Mouse (Mus musculus) neural tube, embryonic 14.5 days (tissue): ENCODE results near the gene Otop1. TPM values are rescaled to one million over a fixed set of nuclear protein-coding genes. Genes with fewer than 3 reads are reported as not detected.
A peak's percentile ranks its signal among the peaks of the same experiment; 100 is the strongest.

Experiments
- ATAC-seq: fragments of 200-750 bp; cut with Nextera tagmentation; 2 replicates; pipeline ENCODE4 v1.8.0; 2017; ENCODE audit warnings: low read depth, mild to moderate bottlenecking, moderate TSS enrichment, moderate library complexity
- H3K27ac ChIP-seq: fragments of 300-500 bp; sonication (generic); 2 replicates; pipeline ENCODE4 v1.5.1; 2014; ENCODE audit warnings: low read depth, mild to moderate bottlenecking, control low read depth, low read length, moderate library complexity, mixed read lengths
- H3K27me3 ChIP-seq: fragments of 300-500 bp; sonication (generic); 2 replicates; pipeline ENCODE4 v1.6.1; 2014; ENCODE audit warnings: low read length; ENCODE audit not compliant: control insufficient read depth, insufficient read depth
- H3K36me3 ChIP-seq: fragments of 300-500 bp; sonication (generic); 2 replicates; pipeline ENCODE4 v1.6.1; 2014; ENCODE audit warnings: low read length, mixed read lengths; ENCODE audit not compliant: control insufficient read depth, insufficient read depth
- H3K4me1 ChIP-seq: fragments of 300-500 bp; sonication (generic); 2 replicates; pipeline ENCODE4 v1.6.1; 2014; ENCODE audit warnings: low read length; ENCODE audit not compliant: control insufficient read depth, insufficient read depth
- H3K4me2 ChIP-seq: fragments of 300-500 bp; sonication (generic); 2 replicates; pipeline ENCODE4 v1.6.1; 2014; ENCODE audit warnings: mild to moderate bottlenecking, low read depth, low read length, control low read depth
- H3K4me3 ChIP-seq: fragments of 300-500 bp; sonication (generic); 2 replicates; pipeline ENCODE4 v1.5.1; 2014; ENCODE audit warnings: low read depth, low read length, control low read depth, mixed read lengths
- H3K9ac ChIP-seq: fragments of 300-500 bp; sonication (generic); replicated peaks from 2 replicates; pipeline ENCODE4 v1.6.1; 2014; ENCODE audit warnings: low read depth, mild to moderate bottlenecking, control low read depth, low read length, mixed read lengths
- H3K9me3 ChIP-seq: fragments of 300-500 bp; sonication (generic); 2 replicates; pipeline ENCODE4 v1.6.1; 2016; ENCODE audit warnings: low read length; ENCODE audit not compliant: control insufficient read depth
- WGBS: fragments of 180-500 bp; shearing (Covaris S2); extraction: QIAGEN DNeasy Blood & Tissue Kit; methylation state at CpG from one replicate; pipeline ENCODE4 v1.1.7; 2014; 5-methylcytosine and 5-hydroxymethylcytosine counted together
- polyA plus RNA-seq: library from polyadenylated mRNA; unstranded; fragments of >200 nt; fragmentation: Nextera tagmentation; extraction: Ambion mirVana; gene quantifications from 2 replicates; pipeline ENCODE4 v1.2.1, GENCODE M21; 2014

The Otop1 gene
- polyA plus RNA-seq, 1 experiment from 2014 or later = not detected

- 0 out of 2 replicates have a peak, but pooled peaks have one; percentile 1 for ATAC-seq
- Histone ChIP-seq H3K27me3 (peaks cover 39% of the 10 kb centered on the region), H3K9me3 (no peaks in the 10 kb centered on the region), H3K36me3 (no peaks in the 10 kb centered on the region), H3K9ac (0 out of 2 replicates have a peak overlapping the region, but pooled peaks have one; percentile 11), H3K4me2 (peak overlapping the region; percentile 54; the same call in 1 of the 2 replicates), H3K4me3 (peak overlapping the region; percentile 33), H3K27ac (no peak overlapping the region), H3K4me1 (peaks cover 8% of the 10 kb centered on the region; the same call in 1 of the 2 replicates)
- WGBS = 16% methylated on average over 12 of the region's 12 CpGs
These were observed 2.3 kb downstream of the Otop1 start for GRCm38 (mm10) chr5:38277936-38278600.

- no peak for ATAC-seq
- H3K27ac ChIP-seq = no peak overlapping the region
- H3K4me1 ChIP-seq = peaks cover 8% of the 10 kb centered on the region; the same call in 1 of the 2 replicates
- no peak overlapping the region for H3K4me2 ChIP-seq
- no peak overlapping the region for H3K4me3 ChIP-seq
- H3K9ac ChIP-seq = no peak overlapping the region
- no peaks in the 10 kb centered on the region for H3K9me3 ChIP-seq
- no peaks in the 10 kb centered on the region for H3K36me3 ChIP-seq
- peaks cover 34% of the 10 kb centered on the region for H3K27me3 ChIP-seq
- WGBS = 46% methylated on average over 1 of the region's 1 CpGs
These were observed 4.3 kb downstream of the Otop1 start for GRCm38 (mm10) chr5:38280075-38280474.

DNA sequence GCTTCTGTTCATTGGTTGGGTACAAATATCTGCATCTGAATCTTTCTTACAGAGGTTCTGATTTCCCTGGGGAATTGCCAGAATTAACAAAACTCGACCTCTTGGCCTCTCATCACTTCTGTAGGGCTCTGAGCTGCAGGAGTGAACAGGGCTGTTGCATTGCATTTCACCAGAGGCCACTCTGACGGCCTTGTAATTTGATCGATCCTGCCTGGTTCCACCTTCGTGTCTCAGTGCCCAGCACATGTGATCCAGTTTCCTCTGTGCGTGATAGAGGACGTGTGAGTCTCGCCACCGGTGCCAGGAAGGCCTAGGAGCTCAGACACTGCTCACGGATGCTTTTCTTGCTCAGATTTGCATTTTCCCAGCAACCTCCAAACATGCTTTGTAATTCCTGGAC lies 10.0 kb downstream of the Otop1 start:
- Histone ChIP-seq H3K4me3 (no peak overlapping the region), H3K9ac (no peak overlapping the region), H3K4me1 (no peaks in the 10 kb centered on the region), H3K27ac (no peak overlapping the region), H3K4me2 (no peak overlapping the region), H3K36me3 (no peaks in the 10 kb centered on the region), H3K9me3 (no peaks in the 10 kb centered on the region), H3K27me3 (no peaks in the 10 kb centered on the region)
- 80% methylated on average over 9 of the region's 9 CpGs for WGBS
- no peak for ATAC-seq

DNA sequence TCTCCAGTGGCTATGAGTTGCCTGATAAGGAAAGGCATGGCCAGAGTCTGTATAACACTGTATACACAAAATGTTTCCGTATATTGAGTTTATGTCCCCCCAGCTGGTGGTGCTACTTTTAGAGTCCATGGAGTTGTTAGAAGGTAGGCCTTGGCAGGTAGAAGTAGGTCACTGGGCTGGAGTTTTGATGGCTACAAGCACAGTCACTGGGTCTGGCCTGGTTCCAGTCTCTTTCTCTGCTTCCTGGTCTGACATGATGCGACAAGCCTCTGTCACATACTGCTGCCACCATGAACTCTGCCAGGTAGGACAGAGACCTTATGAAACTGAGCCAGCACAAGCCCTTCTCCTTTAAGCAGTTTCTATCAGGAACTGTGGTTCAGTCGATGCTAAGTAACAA lies 12.7 kb downstream of the Otop1 start:
- Histone ChIP-seq H3K9ac (no peak overlapping the region), H3K27me3 (no peaks in the 10 kb centered on the region), H3K4me2 (no peak overlapping the region), H3K4me1 (no peaks in the 10 kb centered on the region), H3K4me3 (no peak overlapping the region), H3K9me3 (no peaks in the 10 kb centered on the region), H3K36me3 (no peaks in the 10 kb centered on the region), H3K27ac (no peak overlapping the region)
- 89% methylated on average over 3 of the region's 3 CpGs for WGBS
- no peak for ATAC-seq

DNA sequence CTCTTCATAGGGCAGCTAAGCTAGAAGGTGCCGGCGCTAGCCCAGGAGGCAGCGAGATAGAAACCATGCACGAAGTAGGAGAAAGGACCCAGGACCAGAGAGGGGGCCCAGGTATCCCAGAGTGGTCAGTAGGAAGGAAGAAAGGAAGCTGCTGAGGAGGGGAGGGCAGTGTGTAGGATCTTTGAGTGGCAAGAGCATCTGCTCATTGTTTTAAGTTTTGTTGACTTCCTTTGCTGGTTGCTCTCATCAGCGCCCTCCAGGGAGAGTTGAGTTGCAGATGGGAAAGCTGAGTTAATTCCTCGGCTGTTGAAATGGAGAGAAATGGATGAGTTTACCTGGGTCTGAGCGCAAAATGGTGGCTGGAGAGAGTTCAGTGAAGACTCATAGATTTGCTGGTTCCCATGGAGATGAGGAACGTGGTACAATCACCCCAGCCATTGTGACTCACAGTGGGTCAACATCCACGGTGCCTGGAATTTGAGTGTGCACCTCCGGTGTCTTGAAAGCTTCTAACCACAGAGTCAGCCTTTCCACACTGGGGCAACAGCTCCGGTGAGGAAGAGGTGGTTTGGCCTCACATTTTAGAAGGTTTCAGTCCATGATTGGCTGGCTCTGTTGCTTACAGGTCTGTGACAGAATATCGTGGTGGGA lies 26.1 kb downstream of the Otop1 start:
- H3K9ac ChIP-seq = no peak overlapping the region
- no peak overlapping the region for H3K4me3 ChIP-seq
- no peaks in the 10 kb centered on the region for H3K36me3 ChIP-seq
- H3K4me2 ChIP-seq = no peak overlapping the region
- 91% methylated on average over 12 of the region's 12 CpGs for WGBS
- H3K27me3 ChIP-seq = no peaks in the 10 kb centered on the region
- no peak for ATAC-seq
- H3K4me1 ChIP-seq = no peaks in the 10 kb centered on the region
- H3K27ac ChIP-seq = no peak overlapping the region
- H3K9me3 ChIP-seq = no peaks in the 10 kb centered on the region

- H3K27ac ChIP-seq = no peak overlapping the region
- H3K9me3 ChIP-seq = no peaks in the 10 kb centered on the region
- no peak for ATAC-seq
- no peaks in the 10 kb centered on the region for H3K36me3 ChIP-seq
- no peak overlapping the region for H3K9ac ChIP-seq
- H3K4me3 ChIP-seq = no peak overlapping the region
- H3K27me3 ChIP-seq = no peaks in the 10 kb centered on the region
- 15% methylated on average over 12 of the region's 12 CpGs for WGBS
- H3K4me2 ChIP-seq = no peak overlapping the region
- H3K4me1 ChIP-seq = no peaks in the 10 kb centered on the region
These were observed 26.9 kb downstream of the Otop1 start for GRCm38 (mm10) chr5:38302651-38303050.

DNA sequence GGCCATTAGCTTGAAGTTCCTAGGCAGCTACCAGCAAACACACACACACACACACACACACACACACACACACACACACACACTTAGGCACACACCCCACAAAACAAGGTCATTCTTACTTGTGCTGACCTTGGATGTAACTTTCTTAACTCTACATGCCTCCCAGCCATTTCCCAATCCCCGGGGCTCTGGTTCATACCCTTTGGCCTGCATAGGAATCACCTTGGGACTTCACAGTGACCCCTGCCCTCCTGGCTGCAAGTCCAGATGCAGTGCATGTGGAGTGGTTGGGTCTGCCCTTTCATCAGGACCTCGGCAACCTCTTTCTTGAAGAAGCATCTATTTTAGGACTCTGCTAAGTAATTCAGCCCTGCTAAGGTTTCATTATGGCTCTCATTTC lies 29.5 kb downstream of the Otop1 start:
- ATAC-seq = no peak
- 86% methylated on average over 2 of the region's 2 CpGs for WGBS

DNA sequence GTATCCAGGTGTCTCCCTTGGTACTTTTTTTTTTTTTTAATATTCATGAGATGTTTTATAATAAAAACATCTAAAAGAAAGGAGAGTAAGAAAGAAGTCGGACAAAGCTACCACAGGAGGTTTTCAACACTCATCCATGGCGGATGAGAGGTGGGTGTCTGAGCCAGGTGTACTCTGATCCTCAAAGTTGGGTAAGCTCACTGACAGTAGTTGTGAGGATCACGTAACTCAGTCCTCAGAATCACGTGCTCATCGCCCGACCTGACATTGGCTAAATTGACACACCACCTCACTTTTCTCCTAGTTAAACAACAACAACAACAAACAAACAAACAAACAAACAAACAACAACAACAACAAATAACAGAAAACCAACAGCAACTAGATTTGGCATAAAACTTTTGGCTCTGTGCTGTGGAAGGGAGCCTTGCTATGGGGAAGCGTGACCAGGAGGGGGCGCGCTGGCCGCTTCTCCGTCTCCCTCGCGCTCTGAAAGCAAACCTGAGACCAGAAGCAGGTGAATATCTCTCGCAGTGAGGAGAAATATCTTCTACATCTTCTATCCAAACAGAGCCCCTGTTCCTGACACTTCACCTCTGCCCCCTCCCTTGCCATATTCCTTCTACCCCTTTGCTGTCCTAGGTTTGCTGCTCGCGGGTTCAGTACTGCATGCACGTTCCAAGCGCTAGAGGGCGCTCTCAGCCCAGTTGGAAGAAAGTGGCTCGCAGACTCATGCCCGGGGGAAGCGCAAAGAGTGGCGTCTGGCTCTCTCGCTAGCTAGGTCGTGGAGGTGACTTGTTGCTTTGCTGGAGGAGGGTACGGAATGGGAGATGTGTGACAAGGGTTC lies 31.7 kb downstream of the Otop1 start:
- Histone ChIP-seq H3K4me1 (no peaks in the 10 kb centered on the region), H3K27me3 (no peaks in the 10 kb centered on the region), H3K9ac (no peak overlapping the region), H3K4me2 (peak overlapping the region; percentile 55), H3K27ac (no peak overlapping the region), H3K4me3 (peak overlapping the region; percentile 31), H3K36me3 (no peaks in the 10 kb centered on the region), H3K9me3 (no peaks in the 10 kb centered on the region)
- ATAC-seq = peak; percentile 94
- 9% methylated on average over 26 of the region's 26 CpGs for WGBS

More for the DNA sequence above, 29.5 kb downstream of the Otop1 start:
- no peak overlapping the region for H3K4me3 ChIP-seq
- H3K9ac ChIP-seq = no peak overlapping the region
- no peaks in the 10 kb centered on the region for H3K9me3 ChIP-seq
- H3K36me3 ChIP-seq = no peaks in the 10 kb centered on the region
- H3K27me3 ChIP-seq = no peaks in the 10 kb centered on the region
- H3K4me1 ChIP-seq = no peaks in the 10 kb centered on the region
- H3K4me2 ChIP-seq = no peak overlapping the region
- no peak overlapping the region for H3K27ac ChIP-seq

DNA sequence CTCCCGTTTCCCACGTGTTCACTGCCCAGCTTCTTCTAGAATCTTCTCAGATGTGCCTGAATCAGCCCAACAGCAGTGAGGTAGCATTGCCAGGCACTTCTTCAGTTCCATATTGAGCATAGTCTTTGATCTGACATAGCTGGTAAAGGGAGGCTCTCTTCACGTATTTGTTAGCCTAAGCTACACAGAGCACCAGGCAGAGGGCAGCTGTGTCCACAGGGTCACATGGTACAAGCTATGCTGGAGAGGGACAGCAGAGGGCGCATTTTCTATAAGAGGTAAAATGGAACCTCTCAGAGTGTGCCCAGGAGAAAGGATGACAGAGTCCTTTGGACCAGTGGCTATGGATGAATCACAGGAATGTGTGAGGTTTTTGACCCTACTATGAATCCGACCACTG lies 33.1 kb downstream of the Otop1 start:
- WGBS = 53% methylated on average over 5 of the region's 5 CpGs
- H3K9me3 ChIP-seq = no peaks in the 10 kb centered on the region
- no peak overlapping the region for H3K27ac ChIP-seq
- no peaks in the 10 kb centered on the region for H3K36me3 ChIP-seq
- no peak for ATAC-seq
- no peak overlapping the region for H3K4me2 ChIP-seq
- no peak overlapping the region for H3K4me3 ChIP-seq
- no peaks in the 10 kb centered on the region for H3K27me3 ChIP-seq
- no peak overlapping the region for H3K9ac ChIP-seq
- H3K4me1 ChIP-seq = no peaks in the 10 kb centered on the region
